Mouse (Mus musculus) limb, embryonic 12.5 days (tissue): ENCODE data around the gene Iffo1. TPM values are rescaled to one million over a fixed set of nuclear protein-coding genes. Genes with fewer than 3 reads are reported as not detected.
"Not testable (repeated sequence)": the region's sequence is repeated elsewhere in the genome, so short reads cannot be mapped to it uniquely, and the experiment has no call there.

Source experiments
- ATAC-seq: fragments of 200-750 bp; cut with Nextera tagmentation; 2 replicates; pipeline ENCODE4 v1.8.0; 2017; ENCODE audit warnings: low read depth, moderate TSS enrichment; ENCODE audit not compliant: insufficient number of reproducible peaks, insufficient read depth, low FRiP score, low TSS enrichment
- H3K27ac ChIP-seq: fragments of 300-500 bp; sonication (generic); 2 replicates; pipeline ENCODE4 v1.5.1; 2016; ENCODE audit warnings: mild to moderate bottlenecking, moderate library complexity
- H3K27me3 ChIP-seq: fragments of 300-500 bp; sonication (generic); 2 replicates; pipeline ENCODE4 v1.6.1; 2016; ENCODE audit warnings: mild to moderate bottlenecking, moderate library complexity
- H3K36me3 ChIP-seq: fragments of 300-500 bp; sonication (generic); 2 replicates; pipeline ENCODE4 v1.6.1; 2016; ENCODE audit warnings: mild to moderate bottlenecking, moderate library complexity
- H3K4me1 ChIP-seq: fragments of 300-500 bp; sonication (generic); replicated peaks from 2 replicates; pipeline ENCODE4 v1.6.1; 2016
- H3K4me2 ChIP-seq: fragments of 300-500 bp; sonication (generic); 2 replicates; pipeline ENCODE4 v1.6.1; 2016; ENCODE audit warnings: mild to moderate bottlenecking, moderate library complexity
- H3K4me3 ChIP-seq: fragments of 300-500 bp; sonication (generic); replicated peaks from 2 replicates; pipeline ENCODE4 v1.5.1; 2016; ENCODE audit warnings: mild to moderate bottlenecking
- H3K9ac ChIP-seq: fragments of 300-500 bp; sonication (generic); replicated peaks from 2 replicates; pipeline ENCODE4 v1.6.1; 2016; ENCODE audit warnings: mild to moderate bottlenecking, moderate library complexity
- H3K9me3 ChIP-seq: fragments of 300-500 bp; sonication (generic); 2 replicates; pipeline ENCODE4 v1.6.1; 2016; ENCODE audit warnings: mild to moderate bottlenecking, moderate library complexity
- WGBS: fragments of 180-500 bp; shearing (Covaris S2); methylation state at CpG from one replicate; pipeline ENCODE4 v1.1.7; 2016; 5-methylcytosine and 5-hydroxymethylcytosine counted together
- polyA plus RNA-seq: library from polyadenylated mRNA; unstranded; fragments of >200 nt; fragmentation: Nextera tagmentation; extraction: Ambion mirVana; gene quantifications from 2 replicates; pipeline ENCODE4 v1.2.1, GENCODE M21; 2016

Iffo1 gene
- polyA plus RNA-seq, 1 experiment from 2014 or later: 27.1 TPM

DNA sequence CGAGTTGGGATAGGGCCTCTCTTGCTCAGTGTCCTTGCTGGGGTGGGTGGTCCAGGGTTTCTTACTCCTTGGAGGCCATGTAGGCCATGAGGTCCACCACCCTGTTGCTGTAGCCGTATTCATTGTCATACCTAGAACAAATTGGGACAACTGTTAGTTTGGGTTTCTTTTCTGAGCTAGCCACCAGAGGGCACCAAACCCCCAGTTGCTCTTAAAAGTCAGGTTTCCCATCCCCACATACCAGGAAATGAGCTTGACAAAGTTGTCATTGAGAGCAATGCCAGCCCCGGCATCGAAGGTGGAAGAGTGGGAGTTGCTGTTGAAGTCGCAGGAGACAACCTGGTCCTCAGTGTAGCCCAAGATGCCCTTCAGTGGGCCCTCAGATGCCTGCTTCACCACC is 16.9 kb downstream of the Iffo1 start:
- not testable (repeated sequence) for H3K4me3 ChIP-seq, H3K9ac ChIP-seq, H3K9me3 ChIP-seq, ATAC-seq, H3K27me3 ChIP-seq, H3K27ac ChIP-seq
- H3K36me3 ChIP-seq: peaks cover 74% of the 10 kb centered on the region
- WGBS: 9% methylated on average over 4 of the region's 5 CpGs
- 0 out of 2 replicates have a peak overlapping the region, but pooled peaks have one; percentile 94 for H3K4me2 ChIP-seq
- peaks cover 42% of the 10 kb centered on the region for H3K4me1 ChIP-seq

DNA sequence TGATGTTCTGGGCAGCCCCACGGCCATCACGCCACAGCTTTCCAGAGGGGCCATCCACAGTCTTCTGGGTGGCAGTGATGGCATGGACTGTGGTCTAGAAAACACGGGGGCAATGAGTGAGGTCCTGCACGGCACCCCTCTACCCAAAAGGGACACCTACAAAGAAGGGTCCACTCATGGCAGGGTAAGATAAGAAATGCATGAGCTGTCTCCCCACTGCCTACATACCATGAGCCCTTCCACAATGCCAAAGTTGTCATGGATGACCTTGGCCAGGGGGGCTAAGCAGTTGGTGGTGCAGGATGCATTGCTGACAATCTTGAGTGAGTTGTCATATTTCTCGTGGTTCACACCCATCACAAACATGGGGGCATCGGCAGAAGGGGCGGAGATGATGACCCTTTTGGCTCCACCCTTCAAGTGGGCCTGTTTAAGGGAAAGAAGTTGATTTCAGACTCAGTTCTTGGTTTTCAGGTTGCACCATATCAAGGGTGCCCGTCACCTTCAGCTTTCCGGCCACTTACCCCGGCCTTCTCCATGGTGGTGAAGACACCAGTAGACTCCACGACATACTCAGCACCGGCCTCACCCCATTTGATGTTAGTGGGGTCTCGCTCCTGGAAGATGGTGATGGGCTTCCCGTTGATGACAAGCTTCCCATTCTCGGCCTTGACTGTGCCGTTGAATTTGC is 17.7 kb downstream of the Iffo1 start:
- not testable (repeated sequence) for H3K27ac ChIP-seq, ATAC-seq, H3K9ac ChIP-seq, H3K27me3 ChIP-seq, H3K9me3 ChIP-seq
- peak overlapping the region; percentile 4; the same call in 1 of the 2 replicates for H3K4me3 ChIP-seq
- H3K36me3 ChIP-seq: peaks cover 74% of the 10 kb centered on the region
- 80% methylated on average over 13 of the region's 16 CpGs for WGBS
- H3K4me2 ChIP-seq: peak overlapping the region; percentile 94; the same call in 1 of the 2 replicates
- peaks cover 50% of the 10 kb centered on the region for H3K4me1 ChIP-seq

- Histone ChIP-seq H3K9ac (peak overlapping the region; percentile 99), H3K36me3 (peaks cover 77% of the 10 kb centered on the region), H3K27ac (peak overlapping the region; percentile 97), H3K4me3 (peak overlapping the region; percentile 99), H3K4me1 (peaks cover 51% of the 10 kb centered on the region), H3K27me3 (no peaks in the 10 kb centered on the region), H3K4me2 (peak overlapping the region; percentile 94), H3K9me3 (no peaks in the 10 kb centered on the region)
- 4% methylated on average over 20 of the region's 20 CpGs for WGBS
- ATAC-seq: no peak
These were observed 19.0 kb downstream of the Iffo1 start for GRCm38 (mm10) chr6:125163801-125164657.

GRCm38 (mm10) chr6:125164672-125165327 is 19.8 kb downstream of the Iffo1 start:
- H3K4me2 ChIP-seq: peak overlapping the region; percentile 94
- peak; percentile 18 for ATAC-seq
- no peaks in the 10 kb centered on the region for H3K9me3 ChIP-seq
- peak overlapping the region; percentile 97 for H3K27ac ChIP-seq
- H3K27me3 ChIP-seq: no peaks in the 10 kb centered on the region
- peak overlapping the region; percentile 99 for H3K4me3 ChIP-seq
- peak overlapping the region; percentile 99 for H3K9ac ChIP-seq
- under 1% methylated on average over 39 of the region's 39 CpGs for WGBS
- H3K36me3 ChIP-seq: peaks cover 77% of the 10 kb centered on the region
- H3K4me1 ChIP-seq: peaks cover 51% of the 10 kb centered on the region

- 1% methylated on average over 33 of the region's 36 CpGs for WGBS
- ATAC-seq: peak; percentile 92
- H3K9ac ChIP-seq: peak overlapping the region; percentile 99
- no peaks in the 10 kb centered on the region for H3K27me3 ChIP-seq
- peaks cover 51% of the 10 kb centered on the region for H3K4me1 ChIP-seq
- peak overlapping the region; percentile 97 for H3K27ac ChIP-seq
- H3K4me2 ChIP-seq: peak overlapping the region; percentile 94
- peak overlapping the region; percentile 99 for H3K4me3 ChIP-seq
- H3K36me3 ChIP-seq: peaks cover 77% of the 10 kb centered on the region
- no peaks in the 10 kb centered on the region for H3K9me3 ChIP-seq
These were observed 20.4 kb downstream of the Iffo1 start for GRCm38 (mm10) chr6:125165328-125165891.

DNA sequence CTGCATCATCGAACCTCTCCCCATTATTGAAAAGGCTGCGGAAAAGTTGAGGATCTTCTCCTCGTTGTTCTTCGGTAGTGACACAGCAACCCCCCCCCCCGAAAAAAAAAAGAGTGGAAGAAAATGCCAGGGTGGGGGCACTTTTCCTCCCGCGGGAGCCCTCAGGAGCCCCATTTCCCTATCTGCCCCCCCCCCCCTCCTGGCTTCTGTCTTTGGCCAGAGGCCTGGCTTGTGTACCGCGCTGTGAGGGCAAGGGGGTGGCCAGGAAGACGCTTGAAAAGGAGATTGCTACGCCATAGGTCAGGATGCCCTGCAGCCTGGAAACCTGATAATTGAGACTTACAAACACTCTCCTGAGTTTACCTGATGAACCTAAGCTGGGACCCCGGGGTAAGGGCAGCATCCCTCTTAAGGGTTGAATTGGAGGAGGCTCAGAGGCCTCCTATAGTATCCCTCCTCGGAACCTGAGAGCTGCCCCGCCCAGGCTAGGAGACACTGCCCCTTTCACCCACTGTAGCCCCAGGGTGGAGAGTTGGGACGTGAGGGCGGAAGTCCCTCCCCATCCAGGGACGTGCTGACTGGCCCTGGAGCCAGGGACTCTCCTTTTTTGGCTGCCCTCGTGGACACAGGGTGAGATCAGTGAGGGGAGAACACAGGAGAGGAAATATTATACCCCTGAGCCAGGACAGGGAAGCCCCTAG is 21.2 kb downstream of the Iffo1 start, which contains the start of gene Gapdh:
Gene Gapdh (minus strand): TSS at position 417 of the 701 bp plus-strand sequence.
- peak; percentile 28 for ATAC-seq
- peaks cover 77% of the 10 kb centered on the region for H3K36me3 ChIP-seq
- H3K4me2 ChIP-seq: peak within 1 kb of the TSS; percentile 94
- no peaks in the 10 kb centered on the region for H3K27me3 ChIP-seq
- H3K27ac ChIP-seq: peak within 1 kb of the TSS; percentile 97
- H3K9me3 ChIP-seq: no peaks in the 10 kb centered on the region
- WGBS: 0% methylated on average over 18 of the region's 18 CpGs
- peak within 1 kb of the TSS; percentile 99 for H3K4me3 ChIP-seq
- peak within 1 kb of the TSS; percentile 99 for H3K9ac ChIP-seq
- peaks cover 43% of the 10 kb centered on the region for H3K4me1 ChIP-seq

DNA sequence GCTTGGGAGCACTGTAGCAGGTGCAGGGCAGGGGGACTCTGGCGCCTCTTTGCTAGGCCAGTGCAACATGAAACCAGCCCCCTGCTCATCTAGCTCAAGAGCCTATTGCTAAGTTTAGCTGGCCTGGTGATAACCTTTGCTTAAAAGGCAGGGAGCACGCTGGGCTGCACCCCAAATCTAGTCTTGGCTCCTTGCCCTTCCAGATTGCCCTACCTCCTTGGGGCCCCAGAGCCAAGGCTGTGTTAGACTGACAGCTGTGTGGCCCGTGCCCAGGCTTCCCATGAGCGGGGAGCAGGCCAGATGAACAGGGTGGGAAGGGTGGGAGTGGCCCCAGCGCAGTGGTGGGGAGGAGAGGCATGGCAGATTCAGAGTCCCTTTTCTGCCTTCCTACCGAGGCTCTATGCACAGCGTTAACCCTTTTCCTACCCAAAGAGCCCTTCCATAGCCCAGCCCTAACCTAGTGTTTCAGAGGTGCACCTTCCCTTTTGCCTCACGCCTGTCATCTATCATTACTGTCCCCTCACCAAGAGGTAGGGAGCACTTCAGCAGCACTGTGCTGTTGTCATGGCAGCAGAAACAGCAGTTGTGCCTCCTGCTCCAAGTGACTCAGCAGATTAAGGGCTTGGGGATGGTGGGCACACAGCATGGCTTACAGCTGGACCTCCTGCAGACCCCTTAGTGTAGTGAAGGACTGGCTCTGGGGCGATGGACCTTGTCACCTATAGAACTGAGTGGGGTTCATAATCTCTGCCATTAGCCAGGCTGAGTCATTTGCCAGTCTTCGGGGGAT is 22.0 kb downstream of the Iffo1 start:
- no peak for ATAC-seq
- WGBS: 19% methylated on average over 10 of the region's 10 CpGs
- Histone ChIP-seq H3K4me2 (peak overlapping the region; percentile 94), H3K4me3 (peak overlapping the region; percentile 99), H3K9ac (peak overlapping the region; percentile 99; the same call in 1 of the 2 replicates), H3K4me1 (peaks cover 37% of the 10 kb centered on the region), H3K27ac (peak overlapping the region; percentile 97), H3K9me3 (no peaks in the 10 kb centered on the region), H3K36me3 (peaks cover 78% of the 10 kb centered on the region), H3K27me3 (no peaks in the 10 kb centered on the region)

- Histone ChIP-seq H3K9me3 (no peaks in the 10 kb centered on the region), H3K4me3 (no peak overlapping the region), H3K4me2 (no peak overlapping the region), H3K36me3 (peaks cover 78% of the 10 kb centered on the region), H3K27me3 (no peaks in the 10 kb centered on the region), H3K9ac (no peak overlapping the region), H3K27ac (no peak overlapping the region), H3K4me1 (peaks cover 29% of the 10 kb centered on the region)
- WGBS: 94% methylated on average over 14 of the region's 14 CpGs
- no peak for ATAC-seq
These were observed 23.0 kb downstream of the Iffo1 start for GRCm38 (mm10) chr6:125168086-125168485.

DNA sequence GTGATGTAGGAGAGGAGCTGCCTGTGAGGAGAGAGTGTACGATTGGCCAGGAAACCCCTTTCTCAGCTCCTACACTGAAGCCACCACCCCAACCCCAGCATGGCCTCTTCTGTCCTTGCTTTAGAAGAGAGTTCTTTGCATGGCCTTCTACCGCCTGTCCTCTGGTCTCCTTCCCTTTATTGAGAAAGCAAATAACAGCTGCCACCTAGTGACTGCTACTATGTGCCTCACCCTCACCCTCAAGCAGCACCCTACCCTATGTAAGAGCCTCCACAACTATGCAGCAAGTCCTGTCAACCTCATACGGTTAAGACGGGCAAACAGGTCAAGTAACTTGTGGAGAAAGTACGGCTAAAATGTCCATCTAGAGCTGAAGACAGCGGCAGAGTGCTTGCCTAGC is 25.2 kb downstream of the Iffo1 start:
- H3K9ac ChIP-seq: no peak overlapping the region
- WGBS: 88% methylated on average over 6 of the region's 6 CpGs
- no peak overlapping the region for H3K4me2 ChIP-seq
- H3K27me3 ChIP-seq: no peaks in the 10 kb centered on the region
- no peaks in the 10 kb centered on the region for H3K9me3 ChIP-seq
- no peak overlapping the region for H3K27ac ChIP-seq
- peaks cover 19% of the 10 kb centered on the region for H3K4me1 ChIP-seq
- no peak overlapping the region for H3K4me3 ChIP-seq
- ATAC-seq: no peak
- H3K36me3 ChIP-seq: peaks cover 83% of the 10 kb centered on the region

GRCm38 (mm10) chr6:125172474-125172873 is 27.4 kb downstream of the Iffo1 start:
- WGBS: 94% methylated on average over 2 of the region's 2 CpGs
- H3K4me1 ChIP-seq: peaks cover 3% of the 10 kb centered on the region
- no peaks in the 10 kb centered on the region for H3K27me3 ChIP-seq
- no peak overlapping the region for H3K9ac ChIP-seq
- peaks cover 100% of the 10 kb centered on the region for H3K36me3 ChIP-seq
- H3K4me3 ChIP-seq: no peak overlapping the region
- ATAC-seq: no peak
- no peaks in the 10 kb centered on the region for H3K9me3 ChIP-seq
- no peak overlapping the region for H3K4me2 ChIP-seq
- H3K27ac ChIP-seq: no peak overlapping the region
